Mouse (Mus musculus): ENCODE data around the gene Mfap4.

GRCm38 (mm10) chr11:61494129-61494997 is 9.1 kb downstream of the Mfap4 start, which contains the start of gene Mapk7:
- TF ChIP-seq CTCF (conservative IDR thresholded peaks at IDR 0.05; ENCODE audit: low read length), result no peak
- TF ChIP-seq POU5F1 (IDR thresholded peaks at IDR 0.05; ENCODE audit: borderline replicate concordance, low read length), result no peak

All from E14TG2a.4 (cell line).